8 mouse cellular contexts compared by ENCODE assay signal in the genomic region with DNA sequence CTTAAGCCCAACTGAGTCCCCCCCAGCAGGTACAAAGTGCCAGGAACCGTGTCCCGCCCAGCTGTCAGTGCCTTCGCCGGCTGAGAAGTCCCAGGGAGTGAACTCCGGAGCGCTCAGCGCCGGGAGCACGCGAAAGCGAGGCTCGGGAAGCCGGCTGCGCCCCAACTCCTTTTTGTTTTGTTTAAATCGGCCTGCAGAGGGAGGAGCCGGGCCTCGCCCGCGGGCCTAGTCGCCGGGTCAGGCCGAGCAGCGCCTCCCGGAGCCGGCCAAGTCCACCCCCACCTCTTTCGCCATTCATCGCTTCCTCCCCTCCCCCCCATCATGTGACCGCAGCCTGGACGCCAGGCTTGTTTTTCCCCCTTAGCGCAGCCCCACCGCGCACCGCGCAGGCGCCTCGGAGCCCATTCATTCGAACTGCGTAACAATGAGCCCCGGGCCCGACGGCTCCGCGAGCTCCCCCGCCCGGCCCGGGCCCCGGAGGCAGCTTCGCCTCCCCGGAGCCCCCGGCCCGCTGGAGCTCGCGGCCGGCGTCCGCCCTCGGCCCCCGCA. TPM values are rescaled to one million over a fixed set of nuclear protein-coding genes. Genes with fewer than 3 reads are reported as not detected.
DNase-seq lines count a peak whose midpoint lies in the region; ATAC-seq lines count a peak whose summit lies in the region.

No protein-coding gene starts in this region.

- peak overlapping the region; percentile 65 for H3K4me2 ChIP-seq in forebrain, embryonic 14.5 days (ENCODE audit: low read length)
- H3K4me2 ChIP-seq in neural tube, embryonic 15.5 days: peak overlapping the region; percentile 69

- H3K27ac ChIP-seq in forebrain, embryonic 14.5 days (ENCODE audit: low read depth, low read length): peak overlapping the region; percentile 99
- peak overlapping the region; percentile 97 for H3K27ac ChIP-seq in neural tube, embryonic 15.5 days (replicated peaks)

- intact Hi-C loops in heart, postnatal 14 days (cut with DNase I): no loop called here

- DNase-seq in ES-CJ7 (ENCODE audit: low read depth, low spot score): peak; percentile 94
- peak; percentile 85 for DNase-seq in cerebellum, adult 11 months
- peak; percentile 96 for DNase-seq in forebrain, embryonic 14.5 days (ENCODE audit: low spot score)
- DNase-seq in heart, postnatal 14 days: peak; percentile 95
- peak; percentile 93 for DNase-seq in layer of hippocampus, adult 11-12 months (ENCODE audit: low spot score)
- DNase-seq in lung, adult 18-20 months: peak; percentile 94 to 96
- DNase-seq in testis, postnatal 14 days (ENCODE audit: low spot score): peak; percentile 93

- H3K9me3 ChIP-seq in forebrain, embryonic 14.5 days (replicated peaks; ENCODE audit: control insufficient read depth, low read length): no peaks in the 10 kb centered on the region
- no peaks in the 10 kb centered on the region for H3K9me3 ChIP-seq in neural tube, embryonic 15.5 days (replicated peaks)

- H3K36me3 ChIP-seq in forebrain, embryonic 14.5 days (ENCODE audit: control insufficient read depth, insufficient read depth, low read length): no peaks in the 10 kb centered on the region
- no peaks in the 10 kb centered on the region for H3K36me3 ChIP-seq in neural tube, embryonic 15.5 days

- peak; percentile 84 for ATAC-seq in forebrain, embryonic 14.5 days
- ATAC-seq in neural tube, embryonic 15.5 days (ENCODE audit: low FRiP score): peak; percentile 88

- H3K4me1 ChIP-seq in forebrain, embryonic 14.5 days (ENCODE audit: control insufficient read depth, insufficient read depth, low read length): peaks cover 3% of the 10 kb centered on the region; the same call in 1 of the 2 replicates
- peaks cover 11% of the 10 kb centered on the region; the same call in 1 of the 2 replicates for H3K4me1 ChIP-seq in neural tube, embryonic 15.5 days

- peak overlapping the region; percentile 87 for H3K4me3 ChIP-seq in forebrain, embryonic 14.5 days (ENCODE audit: low read depth, low read length)
- peak overlapping the region; percentile 87 for H3K4me3 ChIP-seq in neural tube, embryonic 15.5 days (replicated peaks)

- peak overlapping the region; percentile 92 for H3K9ac ChIP-seq in forebrain, embryonic 14.5 days (ENCODE audit: low read length)
- peak overlapping the region; percentile 69 for H3K9ac ChIP-seq in neural tube, embryonic 15.5 days (replicated peaks)

- WGBS in forebrain, embryonic 14.5 days: 1% methylated on average over 45 of the region's 58 CpGs
- under 1% methylated on average over 56 of the region's 58 CpGs for WGBS in neural tube, embryonic 15.5 days

- H3K27me3 ChIP-seq in forebrain, embryonic 14.5 days (replicated peaks; ENCODE audit: control insufficient read depth, insufficient read depth, low read length): no peaks in the 10 kb centered on the region
- H3K27me3 ChIP-seq in neural tube, embryonic 15.5 days (replicated peaks): no peaks in the 10 kb centered on the region

RNA-seq across cellular contexts. Expression of gene Hbp1, which starts 1.1 kb away (rescaled TPM):
- 107 and 112 TPM in 2 replicates for polyA plus RNA-seq in forebrain, embryonic 14.5 days (2014; fragmentation: Nextera tagmentation; extraction: Ambion mirVana)
- total RNA-seq in heart, postnatal 14 days (2021): 10 to 100 TPM; 83.7 to 87.2 TPM
- polyA plus RNA-seq in neural tube, embryonic 15.5 days (2015; fragmentation: Nextera tagmentation; extraction: Ambion mirVana): 39.1 and 51.9 TPM in 2 replicates

Comparison
In these comparisons a context has a peak if more than half of its experiments do, and no peak if none do; other contexts are left out.
1. Peak in every context shown above with its lines: DNase-seq, ATAC-seq, H3K4me3 ChIP-seq and H3K27ac ChIP-seq.